Mouse (Mus musculus) cortical plate, adult 2 months (tissue): Measurements from ENCODE around the gene Synrg.

ENCODE experiments used
- CTCF ChIP-seq: fragments of 200-500 bp; IDR thresholded peaks from 2 replicates; pipeline ENCODE4 v1.5.1; 2011; ENCODE audit warnings: mild to moderate bottlenecking, control low read depth, low read length; ENCODE audit not compliant: insufficient read depth; ENCODE audit errors: extremely low read depth
- POLR2A ChIP-seq: fragments of 200-500 bp; IDR thresholded peaks from 2 replicates; pipeline ENCODE4 v1.6.1; 2011; ENCODE audit warnings: mild to moderate bottlenecking, low read length, control low read depth; ENCODE audit not compliant: insufficient read depth; ENCODE audit errors: extremely low read depth

GRCm38 (mm10) chr11:83976236-83976977 lies 12.2 kb downstream of the Synrg start:
- TF ChIP-seq POLR2A (no peak), CTCF (no peak)
